Mouse (Mus musculus): Measurements from ENCODE around the gene U2af2. TPM values are rescaled to one million over a fixed set of nuclear protein-coding genes. Genes with fewer than 3 reads are reported as not detected.

The U2af2 gene
- total and polyA plus RNA-seq, 3 experiments, result 208 to 480 (median 261) TPM

GRCm38 (mm10) chr7:5083325-5084105, 21.6 kb downstream of the U2af2 start:
- Histone ChIP-seq H3K4me1 (ENCODE audit: insufficient read depth, low read depth, low read length) (peaks cover 65% of the 10 kb centered on the region), H3K36me3 (replicated peaks) (peaks cover 71% of the 10 kb centered on the region), H3K9me3 (replicated peaks) (no peaks in the 10 kb centered on the region), H3K4me3 (ENCODE audit: low read depth, low read length) (peak overlapping the region; percentile 52; the same call in 1 of the 2 replicates), H3K27me3 (ENCODE audit: insufficient read depth, low read length) (no peaks in the 10 kb centered on the region)
- DNase-seq (ENCODE audit: low spot score) (no peak), ATAC-seq (ENCODE audit: extremely low read depth, insufficient number of reproducible peaks, low FRiP score, poor library complexity, severe bottlenecking) (no peak)
- TF ChIP-seq POLR2AphosphoS5 (IDR thresholded peaks at IDR 0.05; ENCODE audit: insufficient replicate concordance, low read depth, low read length), result no peak
- no peak for TF ChIP-seq GATA1 (IDR thresholded peaks at IDR 0.05; ENCODE audit: borderline replicate concordance, low read length)
- TF ChIP-seq CTCF (IDR thresholded peaks at IDR 0.05; ENCODE audit: low read depth, low read length), result no peak
- no peak for TF ChIP-seq GATA2 (IDR thresholded peaks at IDR 0.05; ENCODE audit: borderline replicate concordance, low read depth, low read length)
- TF ChIP-seq TAL1 (conservative IDR thresholded peaks at IDR 0.05; ENCODE audit: low read depth, low read length), result no peak

GRCm38 (mm10) chr7:5085512-5085911, 23.6 kb downstream of the U2af2 start:
- DNase-seq (ENCODE audit: low spot score) (no peak), ATAC-seq (ENCODE audit: extremely low read depth, insufficient number of reproducible peaks, low FRiP score, poor library complexity, severe bottlenecking) (peak; percentile 18; the same call in 1 of the 2 replicates)
- Histone ChIP-seq H3K9me3 (replicated peaks) (no peaks in the 10 kb centered on the region), H3K4me3 (ENCODE audit: low read depth, low read length) (no peak overlapping the region), H3K27me3 (ENCODE audit: insufficient read depth, low read length) (no peaks in the 10 kb centered on the region), H3K4me1 (ENCODE audit: insufficient read depth, low read depth, low read length) (peaks cover 68% of the 10 kb centered on the region), H3K36me3 (replicated peaks) (peaks cover 81% of the 10 kb centered on the region)
- TF ChIP-seq POLR2AphosphoS5 (IDR thresholded peaks at IDR 0.05; ENCODE audit: insufficient replicate concordance, low read depth, low read length) (no peak), GATA2 (IDR thresholded peaks at IDR 0.05; ENCODE audit: borderline replicate concordance, low read depth, low read length) (no peak), CTCF (IDR thresholded peaks at IDR 0.05; ENCODE audit: low read depth, low read length) (no peak), GATA1 (IDR thresholded peaks at IDR 0.05; ENCODE audit: borderline replicate concordance, low read length) (no peak), TAL1 (conservative IDR thresholded peaks at IDR 0.05; ENCODE audit: low read depth, low read length) (no peak)

GRCm38 (mm10) chr7:5086921-5087440, 25.0 kb downstream of the U2af2 start:
- Histone ChIP-seq H3K9me3 (replicated peaks) (no peaks in the 10 kb centered on the region), H3K27me3 (ENCODE audit: insufficient read depth, low read length) (no peaks in the 10 kb centered on the region), H3K4me3 (ENCODE audit: low read depth, low read length) (no peak overlapping the region), H3K36me3 (replicated peaks) (peaks cover 94% of the 10 kb centered on the region), H3K4me1 (ENCODE audit: insufficient read depth, low read depth, low read length) (peaks cover 73% of the 10 kb centered on the region)
- DNase-seq (ENCODE audit: low spot score) (no peak), ATAC-seq (ENCODE audit: extremely low read depth, insufficient number of reproducible peaks, low FRiP score, poor library complexity, severe bottlenecking) (no peak)
- TF ChIP-seq GATA1 (IDR thresholded peaks at IDR 0.05; ENCODE audit: borderline replicate concordance, low read length) (no peak), GATA2 (IDR thresholded peaks at IDR 0.05; ENCODE audit: borderline replicate concordance, low read depth, low read length) (no peak), CTCF (IDR thresholded peaks at IDR 0.05; ENCODE audit: low read depth, low read length) (no peak), POLR2AphosphoS5 (IDR thresholded peaks at IDR 0.05; ENCODE audit: insufficient replicate concordance, low read depth, low read length) (no peak), TAL1 (conservative IDR thresholded peaks at IDR 0.05; ENCODE audit: low read depth, low read length) (no peak)

GRCm38 (mm10) chr7:5087886-5088285, 25.9 kb downstream of the U2af2 start:
- H3K4me3 ChIP-seq (ENCODE audit: low read depth, low read length), result no peak overlapping the region
- H3K9me3 ChIP-seq (replicated peaks), result no peaks in the 10 kb centered on the region
- peaks cover 72% of the 10 kb centered on the region for H3K4me1 ChIP-seq (ENCODE audit: insufficient read depth, low read depth, low read length)
- TF ChIP-seq GATA1 (IDR thresholded peaks at IDR 0.05; ENCODE audit: borderline replicate concordance, low read length) (no peak), GATA2 (IDR thresholded peaks at IDR 0.05; ENCODE audit: borderline replicate concordance, low read depth, low read length) (no peak), CTCF (IDR thresholded peaks at IDR 0.05; ENCODE audit: low read depth, low read length) (no peak), TAL1 (conservative IDR thresholded peaks at IDR 0.05; ENCODE audit: low read depth, low read length) (no peak), POLR2AphosphoS5 (IDR thresholded peaks at IDR 0.05; ENCODE audit: insufficient replicate concordance, low read depth, low read length) (no peak)
- H3K27me3 ChIP-seq (ENCODE audit: insufficient read depth, low read length), result no peaks in the 10 kb centered on the region
- peaks cover 96% of the 10 kb centered on the region for H3K36me3 ChIP-seq (replicated peaks)
- DNase-seq (ENCODE audit: low spot score) (no peak), ATAC-seq (ENCODE audit: extremely low read depth, insufficient number of reproducible peaks, low FRiP score, poor library complexity, severe bottlenecking) (no peak)

GRCm38 (mm10) chr7:5089853-5090252, 27.9 kb downstream of the U2af2 start:
- no peak overlapping the region; the same call in 1 of the 2 replicates for H3K4me3 ChIP-seq (ENCODE audit: low read depth, low read length)
- no peak for TF ChIP-seq CTCF (IDR thresholded peaks at IDR 0.05; ENCODE audit: low read depth, low read length)
- no peak for TF ChIP-seq POLR2AphosphoS5 (IDR thresholded peaks at IDR 0.05; ENCODE audit: insufficient replicate concordance, low read depth, low read length)
- no peak for TF ChIP-seq GATA2 (IDR thresholded peaks at IDR 0.05; ENCODE audit: borderline replicate concordance, low read depth, low read length)
- no peak for TF ChIP-seq GATA1 (IDR thresholded peaks at IDR 0.05; ENCODE audit: borderline replicate concordance, low read length)
- no peak for TF ChIP-seq TAL1 (conservative IDR thresholded peaks at IDR 0.05; ENCODE audit: low read depth, low read length)
- H3K27me3 ChIP-seq (ENCODE audit: insufficient read depth, low read length), result no peaks in the 10 kb centered on the region
- peaks cover 99% of the 10 kb centered on the region for H3K36me3 ChIP-seq (replicated peaks)
- no peak for ATAC-seq (ENCODE audit: extremely low read depth, insufficient number of reproducible peaks, low FRiP score, poor library complexity, severe bottlenecking)
- DNase-seq (ENCODE audit: low spot score), result no peak
- no peaks in the 10 kb centered on the region for H3K9me3 ChIP-seq (replicated peaks)
- H3K4me1 ChIP-seq (ENCODE audit: insufficient read depth, low read depth, low read length), result peaks cover 70% of the 10 kb centered on the region

- no peak for DNase-seq (ENCODE audit: low spot score)
Observed at GRCm38 (mm10) chr7:5091008-5091728, 29.2 kb downstream of the U2af2 start.

More at GRCm38 (mm10) chr7:5091008-5091728, 29.2 kb downstream of the U2af2 start:
- Histone ChIP-seq H3K36me3 (replicated peaks) (peaks cover 99% of the 10 kb centered on the region), H3K4me3 (ENCODE audit: low read depth, low read length) (no peak overlapping the region), H3K27me3 (ENCODE audit: insufficient read depth, low read length) (no peaks in the 10 kb centered on the region), H3K4me1 (ENCODE audit: insufficient read depth, low read depth, low read length) (peaks cover 66% of the 10 kb centered on the region), H3K9me3 (replicated peaks) (no peaks in the 10 kb centered on the region)
- TF ChIP-seq TAL1 (conservative IDR thresholded peaks at IDR 0.05; ENCODE audit: low read depth, low read length), result no peak
- no peak for TF ChIP-seq POLR2AphosphoS5 (IDR thresholded peaks at IDR 0.05; ENCODE audit: insufficient replicate concordance, low read depth, low read length)
- TF ChIP-seq GATA1 (IDR thresholded peaks at IDR 0.05; ENCODE audit: borderline replicate concordance, low read length), result no peak
- TF ChIP-seq GATA2 (IDR thresholded peaks at IDR 0.05; ENCODE audit: borderline replicate concordance, low read depth, low read length), result no peak
- no peak for TF ChIP-seq CTCF (IDR thresholded peaks at IDR 0.05; ENCODE audit: low read depth, low read length)
- ATAC-seq (ENCODE audit: extremely low read depth, insufficient number of reproducible peaks, low FRiP score, poor library complexity, severe bottlenecking), result no peak

Data from G1E (cell line).